Mouse (Mus musculus) frontal cortex, adult (tissue): Measurements from ENCODE around the gene Sphk1.
A peak's percentile ranks its signal among the peaks of the same experiment; 100 is the strongest.
"Not testable (repeated sequence)": the region's sequence is repeated elsewhere in the genome, so short reads cannot be mapped to it uniquely, and the experiment has no call there.

ENCODE experiments used
- ATAC-seq: cut with Nextera tagmentation; 2 replicates; pipeline ENCODE4 v1.9.2; 2017; ENCODE audit warnings: mild to moderate bottlenecking, moderate library complexity, mixed read lengths; ENCODE audit not compliant: low TSS enrichment

Sphk1 gene

DNA sequence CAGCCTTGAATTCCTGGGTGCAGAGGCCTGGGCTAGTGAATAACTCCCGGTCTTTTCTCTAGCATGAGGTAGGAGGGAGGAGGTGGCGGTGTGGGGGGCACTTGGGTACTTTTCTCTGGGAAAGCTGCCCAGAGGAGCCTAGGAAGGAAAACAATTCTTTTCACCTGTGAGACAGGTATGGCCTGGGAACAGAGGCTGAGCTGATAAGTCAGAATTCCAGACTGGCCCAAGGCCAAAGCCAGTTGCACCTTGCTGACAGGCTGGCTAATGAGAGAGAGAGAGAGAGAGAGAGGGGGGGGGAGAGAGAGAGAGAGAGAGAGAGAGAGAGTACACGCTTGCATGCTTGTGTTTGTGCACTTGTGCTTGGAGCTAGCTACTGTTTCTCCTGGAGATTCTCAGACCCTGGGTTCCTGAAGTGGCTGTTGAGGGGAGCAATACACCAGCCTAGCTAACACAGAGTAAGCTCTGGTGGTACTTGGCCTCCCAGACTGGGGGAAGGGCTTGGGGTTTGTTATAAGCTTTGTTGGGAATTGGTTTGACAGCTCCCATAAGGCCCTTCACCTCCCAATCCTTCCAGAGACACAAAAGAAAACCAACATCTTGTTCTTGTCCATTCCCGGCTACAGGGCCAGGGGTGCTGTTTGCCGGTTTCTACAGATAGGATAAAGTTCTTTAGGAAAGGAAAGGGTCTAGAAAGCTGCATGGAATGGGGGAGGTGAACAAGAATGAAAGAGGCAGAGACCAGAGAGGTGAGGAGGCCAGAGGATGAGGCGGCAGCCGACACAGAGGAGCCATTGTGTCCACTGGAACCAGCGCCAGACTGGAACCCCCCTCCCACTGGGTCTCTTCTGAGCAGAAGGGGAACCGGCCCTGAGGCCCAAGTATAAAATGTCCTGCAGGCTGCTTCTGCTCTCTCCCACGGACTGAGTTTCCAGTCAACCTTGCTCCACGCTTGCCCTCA lies at the start of gene Sphk1:
Gene Sphk1, plus strand, starts transcription at position 739 of the 961 bp plus-strand sequence.
- no peak for ATAC-seq

DNA sequence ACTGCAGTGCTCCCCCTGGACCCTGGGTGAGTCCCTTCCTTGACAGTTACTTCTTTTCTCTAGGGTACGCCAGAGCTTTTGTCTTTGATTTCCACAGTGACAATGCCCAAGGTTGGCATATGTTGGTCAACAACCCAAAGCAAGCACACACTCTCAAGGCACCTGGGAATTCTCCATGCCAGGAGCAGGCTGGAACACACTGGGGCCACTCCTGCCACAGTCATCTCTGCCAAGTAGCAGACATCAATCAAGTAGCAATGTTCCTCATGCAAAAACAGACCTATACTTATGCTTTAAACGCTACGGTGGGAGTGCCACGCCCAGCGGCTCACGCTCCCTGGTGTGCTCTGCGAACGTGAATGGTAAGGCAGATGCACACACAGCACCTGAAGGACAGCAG lies 49.8 kb upstream of the Sphk1 start:
- no peak for ATAC-seq

DNA sequence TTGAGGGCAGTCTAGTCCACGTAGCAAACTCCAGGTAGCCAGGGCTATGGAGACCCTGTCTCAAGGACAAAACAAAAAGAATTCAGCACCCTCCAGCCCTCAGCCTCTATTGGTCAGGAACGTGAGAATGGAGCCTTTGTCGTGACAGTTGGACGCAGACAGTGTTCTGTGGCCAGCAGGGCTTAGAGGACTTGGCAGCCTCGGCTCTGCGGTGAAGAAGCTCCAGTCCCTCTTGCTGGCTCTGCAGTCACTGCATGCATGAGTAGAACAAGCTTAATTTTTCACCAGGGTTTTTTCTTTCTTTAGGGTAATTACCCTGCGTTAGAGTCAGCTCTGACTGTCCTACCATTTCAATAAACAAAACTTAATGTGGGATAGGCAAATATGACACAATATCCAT lies 48.9 kb upstream of the Sphk1 start:
- ATAC-seq, result no peak; the same call in 1 of the 2 replicates

DNA sequence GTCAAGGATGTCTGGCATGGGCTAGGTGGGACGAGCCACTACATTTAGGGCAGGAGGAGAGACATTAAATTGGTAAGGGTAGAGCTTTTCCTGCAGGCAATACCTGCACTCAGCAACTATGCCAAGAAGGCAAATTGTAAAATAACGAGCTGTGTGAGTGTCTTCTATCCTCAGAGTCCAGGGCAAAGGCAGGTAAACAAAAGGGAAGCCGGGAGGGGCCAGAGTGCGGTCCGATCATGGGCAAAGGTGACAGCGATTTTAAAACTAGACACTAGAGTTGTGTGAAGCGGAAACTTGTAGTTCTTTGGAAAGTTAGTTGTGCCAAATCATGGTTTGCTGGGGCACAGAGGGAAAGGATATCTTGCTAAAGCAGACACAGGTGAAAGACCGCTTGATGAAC lies 46.5 kb upstream of the Sphk1 start:
- ATAC-seq, result no peak

DNA sequence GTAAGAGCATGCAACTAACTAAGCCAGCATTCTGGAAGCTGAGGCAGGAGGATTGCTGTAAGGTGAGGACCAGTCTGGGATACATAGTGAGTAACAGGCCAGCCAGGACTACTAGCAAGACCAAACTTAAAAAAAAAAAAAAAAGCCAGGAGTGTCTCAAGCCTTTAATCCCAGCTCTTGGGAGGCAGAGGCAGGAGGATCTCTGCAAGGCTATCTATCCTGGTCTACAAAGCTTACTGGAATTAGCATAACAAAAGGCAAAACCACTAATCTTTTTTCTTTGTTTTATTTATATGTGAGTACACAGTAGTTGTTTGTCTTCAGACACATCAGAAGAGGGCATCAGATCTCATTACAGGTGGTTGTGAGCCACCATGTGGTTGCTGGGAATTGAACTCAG lies 42.5 kb upstream of the Sphk1 start:
- ATAC-seq, result no peak

DNA sequence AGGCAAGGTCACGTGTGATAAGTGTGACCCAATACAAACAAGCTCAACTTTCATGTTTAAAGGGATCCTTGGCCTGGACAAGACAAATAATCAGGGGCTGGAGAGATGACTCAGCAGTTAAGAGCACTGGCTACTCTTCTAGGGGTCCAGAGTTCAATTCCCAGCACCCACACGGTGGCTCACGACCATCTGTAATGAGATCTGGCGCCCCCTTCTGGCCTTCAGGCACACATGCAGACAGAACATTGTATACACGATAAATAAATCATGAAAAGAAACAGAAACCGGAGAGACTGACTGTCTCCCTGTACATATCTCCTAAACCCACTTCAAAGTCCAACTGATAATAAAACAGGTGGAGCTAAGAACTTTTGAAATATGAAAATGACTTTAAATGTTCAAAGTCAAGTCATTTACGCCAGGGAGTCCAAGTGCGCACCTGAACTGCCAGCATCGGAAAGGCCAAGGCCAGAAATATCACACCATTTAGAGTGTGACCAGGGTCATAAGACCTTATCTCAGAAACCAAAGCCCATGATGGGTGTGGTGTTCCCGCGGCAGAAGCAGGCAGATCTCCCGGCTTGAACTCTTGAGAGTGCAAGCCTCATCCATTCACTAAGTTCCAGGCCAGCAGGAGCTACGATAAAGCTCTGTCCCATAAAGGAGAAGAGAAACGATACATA lies 41.9 kb upstream of the Sphk1 start:
- no peak for ATAC-seq

DNA sequence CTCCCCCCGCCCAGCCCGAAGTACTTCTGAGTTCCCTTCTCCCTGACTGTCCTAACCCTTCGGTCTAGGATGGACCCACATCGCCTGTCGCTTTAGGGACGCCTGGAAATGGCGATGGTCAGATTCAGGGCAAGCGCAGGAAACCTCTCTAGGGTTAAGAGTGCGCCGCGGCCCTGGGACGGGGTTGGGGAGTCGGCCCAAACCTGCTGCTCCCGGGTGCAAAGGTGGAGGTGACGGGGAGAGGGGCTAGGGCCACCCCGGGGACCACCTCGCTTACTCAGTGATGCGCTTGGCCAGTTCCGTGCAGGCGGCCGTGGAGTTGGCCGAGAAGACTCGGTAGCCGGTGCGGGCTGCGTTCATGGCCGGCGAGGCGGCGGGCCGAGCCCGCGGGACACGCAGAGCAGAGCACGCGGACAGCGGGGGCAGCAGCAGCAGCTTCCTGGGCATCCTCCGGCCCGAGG lies 40.9 kb upstream of the Sphk1 start:
- ATAC-seq, result no peak; the same call in 1 of the 2 replicates

DNA sequence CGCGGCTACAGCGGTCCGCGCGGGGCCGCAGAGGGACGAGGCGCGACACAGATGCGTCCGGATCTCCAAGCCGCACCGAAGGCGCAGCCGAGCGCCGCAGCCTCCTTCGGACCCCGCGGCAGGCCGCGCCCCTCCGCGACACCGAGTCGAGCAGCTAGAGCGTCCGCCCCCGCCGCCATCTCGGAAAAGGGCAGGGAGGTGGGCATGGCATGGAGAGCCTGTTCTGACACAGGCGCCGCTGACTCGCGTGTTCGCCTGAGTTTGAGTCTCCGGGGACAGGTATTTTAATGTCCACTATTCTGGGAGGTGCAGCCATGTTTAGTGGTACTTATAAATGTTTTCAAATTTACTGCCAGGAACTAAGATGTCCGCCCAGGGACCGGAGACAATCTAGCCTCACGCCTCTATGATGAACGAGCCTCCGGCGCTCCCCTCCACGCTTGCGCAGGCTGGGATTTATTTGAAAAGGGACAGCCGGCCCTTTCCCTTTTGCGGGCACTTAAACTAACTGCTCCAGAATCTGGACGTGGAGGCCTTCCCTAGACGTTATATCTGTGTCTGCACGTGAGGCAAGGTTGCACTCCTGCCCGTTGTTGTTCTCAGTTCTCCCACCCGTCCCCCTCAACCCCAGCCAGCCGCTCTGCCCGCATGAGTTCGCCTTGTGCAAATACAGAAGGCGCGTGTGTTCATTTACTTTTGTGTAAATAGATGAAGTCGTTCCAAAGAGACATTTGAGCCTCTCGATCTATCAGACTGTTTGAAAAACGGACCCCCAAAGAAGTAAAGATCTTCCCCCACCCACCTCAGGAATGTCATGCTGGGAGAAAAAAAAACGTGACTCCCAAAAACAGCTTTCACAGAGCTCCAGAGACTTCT lies 40.3 kb upstream of the Sphk1 start:
- ATAC-seq, result peak; percentile 80

DNA sequence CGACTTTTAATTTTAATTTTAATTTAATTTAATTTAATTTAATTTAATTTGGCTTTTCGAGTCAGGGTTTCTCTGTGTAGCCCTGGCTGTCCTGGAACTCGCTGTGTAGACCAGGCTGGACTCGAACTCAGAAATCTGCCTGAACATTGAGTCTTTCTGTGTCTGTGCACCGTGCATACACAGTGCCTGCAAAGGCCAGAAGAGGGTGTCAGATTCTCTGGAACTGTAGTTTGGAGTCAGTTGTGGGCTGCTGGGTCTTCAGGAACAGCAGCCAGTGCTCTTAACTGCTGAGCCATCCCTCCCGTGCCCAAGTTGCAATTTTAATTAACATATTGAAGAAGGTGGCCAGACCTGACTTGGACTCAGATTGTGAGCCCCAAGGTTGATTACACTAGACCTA lies 39.4 kb upstream of the Sphk1 start:
- no peak for ATAC-seq

DNA sequence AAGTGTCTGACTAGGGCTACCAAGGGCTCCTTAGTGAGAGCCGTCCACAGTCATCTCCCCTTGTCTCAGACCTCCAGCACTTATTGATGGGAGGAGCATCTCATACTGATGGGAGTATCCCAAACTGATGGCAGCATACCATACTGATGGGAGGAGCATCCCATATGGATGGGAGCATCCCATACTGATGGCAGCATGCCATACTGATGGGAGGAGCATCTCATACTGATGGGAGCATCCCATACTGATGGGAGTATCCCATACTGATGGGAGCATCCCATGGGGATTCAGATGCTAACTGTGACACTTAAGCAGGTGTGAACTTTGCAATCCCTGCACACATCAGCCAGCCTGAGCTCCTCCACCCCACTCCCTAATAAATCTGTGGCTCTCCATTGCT lies 38.2 kb upstream of the Sphk1 start:
- not testable (repeated sequence) for ATAC-seq

DNA sequence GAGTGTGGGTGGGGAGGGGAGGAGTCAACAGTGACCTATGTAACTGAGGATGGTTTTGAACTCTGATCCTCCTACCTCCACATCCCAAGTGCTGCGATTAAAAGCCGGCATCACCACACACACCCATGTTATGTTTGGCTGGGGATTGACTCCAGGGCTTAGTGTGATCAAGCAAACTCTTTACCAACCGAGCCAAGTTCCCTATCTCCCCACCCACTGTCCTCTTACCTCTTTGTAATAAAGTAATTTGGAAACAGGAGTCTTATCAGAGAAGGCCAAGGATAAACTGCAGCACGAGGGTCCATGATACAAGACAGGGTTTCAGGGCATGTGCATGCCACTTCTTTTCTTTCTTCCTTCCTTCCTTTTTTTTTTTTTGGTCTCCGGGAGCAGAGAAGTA lies 37.5 kb upstream of the Sphk1 start:
- no peak for ATAC-seq

DNA sequence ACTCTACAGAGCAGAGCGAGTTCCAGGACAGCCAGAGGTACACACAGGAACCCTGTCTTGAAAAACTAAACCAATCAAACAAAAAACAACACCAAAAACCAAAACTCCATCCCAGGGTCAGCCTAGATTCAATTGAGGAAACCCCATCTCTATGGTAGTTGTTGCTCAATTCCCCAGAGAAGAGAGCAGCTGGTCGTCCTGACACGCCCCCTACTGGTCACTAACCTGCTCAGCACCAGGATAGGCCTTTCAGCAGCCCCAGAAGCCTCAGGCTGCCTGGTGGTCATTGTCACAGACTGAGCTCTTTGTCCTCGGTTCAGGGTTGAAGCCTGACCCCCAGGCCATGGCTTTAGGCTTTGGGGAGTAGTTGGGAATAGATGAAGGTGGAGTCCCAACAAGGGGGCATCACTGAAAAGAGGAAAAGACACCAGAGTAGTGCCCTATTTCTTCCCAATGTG lies 36.9 kb upstream of the Sphk1 start, which contains the start of gene Prpsap1:
Gene Prpsap1, minus strand, starts transcription at position 408 of the 458 bp plus-strand sequence.
- ATAC-seq, result no peak

DNA sequence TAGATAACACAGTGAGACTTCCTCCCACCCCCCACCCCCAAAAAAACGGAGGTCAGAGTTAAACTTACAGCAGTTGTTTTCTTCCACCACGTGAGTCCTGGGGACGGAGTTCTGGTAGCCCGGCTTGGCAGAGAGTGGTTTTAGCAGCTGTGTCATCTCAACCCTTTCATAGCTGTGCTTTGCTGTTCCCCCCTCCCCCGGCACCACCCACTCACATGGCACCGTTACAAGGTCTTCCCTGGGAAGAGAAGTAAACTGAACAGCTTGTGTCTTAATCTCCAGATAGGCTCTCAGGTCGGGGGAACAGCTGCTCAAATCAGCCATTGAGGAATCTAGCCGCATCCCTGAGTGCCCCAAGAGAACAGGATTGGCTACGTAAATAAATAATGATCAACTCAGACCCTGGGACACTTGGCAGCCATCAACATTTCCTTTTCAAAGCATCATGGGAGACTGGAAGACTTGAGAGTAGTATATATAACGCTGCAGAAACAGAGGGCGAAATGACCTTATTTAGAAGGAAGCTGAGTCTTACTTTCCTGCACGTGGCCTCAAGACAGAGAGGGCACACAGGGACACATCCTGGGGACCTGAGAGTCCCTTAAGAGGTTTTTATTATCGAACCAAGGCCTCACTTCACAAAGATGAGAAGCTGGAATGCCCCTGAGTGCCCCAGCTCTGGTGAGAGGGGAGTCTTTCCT lies 36.1 kb upstream of the Sphk1 start:
- peak; percentile 42 for ATAC-seq

DNA sequence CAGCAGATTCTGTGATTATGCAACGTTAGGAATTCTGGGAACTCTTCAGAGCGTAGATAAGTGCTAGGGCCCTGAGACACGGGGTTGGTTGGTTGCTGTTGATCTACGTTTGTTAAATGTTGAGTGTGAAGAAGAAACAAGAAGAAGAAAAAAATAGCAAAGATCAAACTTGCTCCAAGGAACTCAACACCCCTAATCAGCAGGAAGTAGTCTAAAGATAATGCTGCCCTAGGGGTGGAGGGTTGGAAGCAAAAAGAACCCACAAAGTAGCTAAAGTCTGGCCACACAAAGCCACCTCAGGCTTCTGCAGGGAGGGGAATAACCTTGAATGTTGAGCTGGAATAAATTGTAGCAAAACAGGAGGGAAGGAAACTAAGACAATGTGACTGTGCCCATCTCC lies 33.4 kb upstream of the Sphk1 start:
- no peak for ATAC-seq

DNA sequence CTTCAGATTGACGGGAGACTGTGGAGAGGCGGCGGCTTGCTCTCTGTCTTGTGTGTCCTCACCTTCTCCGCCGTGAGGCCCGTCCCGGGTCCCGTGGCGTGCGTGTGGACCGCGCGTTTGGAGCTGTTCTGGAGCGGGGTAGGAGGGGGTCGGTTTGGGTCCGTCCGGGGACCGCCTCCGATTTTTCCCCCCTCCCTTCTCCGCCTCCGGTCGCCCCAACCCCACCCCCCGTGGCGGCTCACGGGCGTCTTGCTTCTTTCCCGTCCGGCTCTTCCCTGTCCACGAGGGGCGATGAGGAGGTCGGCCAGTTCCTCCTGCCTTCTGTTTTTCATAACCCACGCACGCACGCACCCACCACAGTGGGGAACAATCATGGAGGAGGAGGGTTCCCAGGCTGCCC lies 32.1 kb upstream of the Sphk1 start:
- ATAC-seq, result no peak

DNA sequence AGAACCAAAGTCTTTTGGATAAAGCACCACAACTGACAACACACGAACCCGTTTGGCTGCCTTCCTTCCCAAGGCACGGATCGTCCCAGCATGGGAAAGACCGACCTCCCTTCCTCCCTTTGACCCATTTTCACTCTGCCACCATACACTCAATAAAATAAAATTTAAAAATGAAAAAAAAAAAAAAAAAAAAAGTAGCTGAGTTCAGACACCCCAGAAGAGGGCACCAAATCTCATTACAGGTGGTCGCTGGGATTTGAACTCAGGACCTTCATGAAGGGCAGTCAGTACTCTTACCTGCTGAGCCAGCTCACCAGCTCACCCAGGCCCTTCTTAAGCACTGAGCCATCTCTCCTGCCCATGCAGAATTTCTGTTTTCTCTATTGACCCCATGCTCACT lies 31.7 kb upstream of the Sphk1 start:
- no peak for ATAC-seq

DNA sequence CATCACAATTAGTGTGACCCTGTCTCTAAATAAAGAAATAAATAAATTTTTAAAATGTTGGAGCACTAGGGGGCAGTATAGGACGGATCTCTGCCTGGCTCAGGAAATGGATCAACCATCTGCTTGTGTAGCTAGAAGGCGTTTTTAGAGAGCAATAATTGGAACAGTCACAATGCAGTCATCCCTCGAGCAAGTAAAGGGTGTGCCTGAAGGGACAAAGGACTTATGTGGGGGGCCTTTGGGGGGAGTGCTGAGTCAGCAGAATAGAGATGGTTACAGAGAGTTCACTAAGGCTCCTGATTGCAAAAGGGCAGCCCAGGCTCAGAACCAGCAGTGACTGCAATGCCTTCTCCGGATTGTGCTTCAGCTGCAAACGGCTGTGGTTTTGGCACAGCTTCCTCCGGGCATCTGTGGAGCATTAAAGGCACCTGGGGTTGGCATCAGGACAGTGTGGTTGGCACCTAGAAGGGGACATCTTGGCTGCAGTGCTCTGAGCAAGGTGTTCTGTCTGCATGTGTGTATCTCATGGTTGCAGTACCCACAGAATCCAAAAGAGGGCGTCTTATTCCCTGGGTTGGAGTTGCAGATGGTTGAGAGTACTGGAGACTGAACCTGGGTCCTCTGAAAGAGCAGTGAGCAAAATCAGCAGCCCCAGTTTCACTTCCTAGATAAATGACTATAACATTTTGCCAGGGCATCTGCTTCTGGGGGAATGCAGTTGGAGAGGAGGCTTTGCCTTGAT lies 29.5 kb upstream of the Sphk1 start:
- ATAC-seq, result peak; percentile 67; the same call in 1 of the 2 replicates

DNA sequence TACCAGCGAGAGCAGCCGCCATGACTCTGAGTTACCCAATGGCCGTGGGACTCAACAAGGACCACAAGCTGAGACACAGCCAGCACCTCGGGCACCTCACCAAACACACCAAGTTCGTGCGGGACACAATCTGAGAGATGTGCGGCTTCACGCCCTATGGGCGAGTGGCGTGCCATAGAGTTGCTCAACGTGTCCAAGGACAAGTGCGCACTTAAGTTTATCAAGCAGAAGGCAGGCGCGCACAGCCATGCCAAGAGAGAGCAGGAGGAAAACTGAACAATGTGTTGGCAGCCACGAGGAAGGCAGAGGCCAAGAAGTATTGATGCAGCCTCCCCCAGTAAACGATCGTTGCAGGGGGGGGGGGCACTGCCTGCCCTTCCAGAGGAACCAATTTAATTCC lies 26.2 kb upstream of the Sphk1 start:
- no peak for ATAC-seq

DNA sequence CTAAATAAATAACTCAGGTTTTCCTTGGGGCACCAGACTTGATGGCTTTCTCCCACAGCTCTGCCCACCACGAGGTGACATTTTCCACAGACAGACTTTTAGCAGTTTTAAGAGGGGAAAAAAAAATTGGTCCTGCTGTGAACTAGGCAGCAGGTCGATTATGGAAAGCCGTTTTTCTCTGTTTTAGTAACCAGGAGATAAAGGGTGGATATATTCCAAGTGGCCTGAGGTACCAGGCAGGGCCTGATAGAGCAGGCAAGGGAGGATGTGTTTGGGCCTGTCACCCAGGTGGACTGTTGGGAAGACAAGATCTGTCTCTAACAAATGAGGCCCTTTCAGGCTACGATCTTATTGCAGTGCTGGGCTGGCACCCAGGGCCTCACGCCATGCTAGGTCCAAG lies 25.2 kb upstream of the Sphk1 start:
- ATAC-seq, result no peak

DNA sequence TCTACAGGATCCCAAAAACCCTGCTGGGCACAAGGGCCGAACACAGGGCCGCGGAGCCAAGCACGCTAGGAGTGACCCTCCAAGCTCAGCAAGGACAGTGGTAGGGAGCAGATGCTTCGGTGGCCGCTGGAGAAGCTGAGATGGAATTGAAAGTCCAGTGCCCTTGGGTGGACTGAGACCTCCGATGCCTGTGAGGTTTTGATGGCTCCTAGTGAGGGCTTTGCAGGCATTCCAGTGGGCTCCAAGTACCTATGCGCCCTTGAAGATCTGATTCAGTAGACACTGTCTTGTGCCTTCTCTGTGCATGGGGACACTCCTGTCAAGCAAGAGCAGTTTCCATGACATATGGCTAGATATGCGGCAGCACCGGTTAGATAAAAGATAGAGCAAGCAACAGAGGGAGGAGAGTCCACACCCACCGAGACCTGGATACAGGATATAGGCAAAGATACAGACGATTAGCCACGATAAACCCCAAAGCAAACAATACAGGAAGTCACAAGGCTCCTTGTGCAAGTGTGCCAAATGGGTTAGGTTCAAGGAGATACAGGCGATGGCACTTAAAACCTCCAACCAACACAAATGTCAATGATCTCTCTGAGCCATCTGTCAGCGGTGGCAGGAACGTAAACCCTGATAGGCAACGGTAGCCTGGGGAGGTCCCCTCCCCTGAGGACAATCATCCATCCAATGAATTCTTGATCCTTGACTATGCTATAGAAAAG lies 24.4 kb upstream of the Sphk1 start:
- ATAC-seq, result no peak
